Mouse (Mus musculus) ES-Bruce4 (cell line): ENCODE results near the gene Slc1a4. TPM values are rescaled to one million over a fixed set of nuclear protein-coding genes. Genes with fewer than 3 reads are reported as not detected.

ENCODE experiments used
- H3K27ac ChIP-seq: 2 replicates; pipeline ENCODE4 v1.5.1; 2012; ENCODE audit warnings: low read length, inconsistent platforms; ENCODE audit not compliant: insufficient read depth
- H3K27me3 ChIP-seq: 2 replicates; pipeline ENCODE4 v1.6.1; 2012; ENCODE audit warnings: mild to moderate bottlenecking, low read length, inconsistent platforms; ENCODE audit not compliant: control insufficient read depth, poor library complexity, insufficient read depth, severe bottlenecking
- H3K36me3 ChIP-seq: 2 replicates; pipeline ENCODE4 v1.6.1; 2012; ENCODE audit warnings: inconsistent platforms, mild to moderate bottlenecking, low read length, moderate library complexity; ENCODE audit not compliant: control insufficient read depth, poor library complexity, insufficient read depth, severe bottlenecking
- H3K4me1 ChIP-seq: one replicate; pipeline ENCODE4 v1.8.1; 2011; ENCODE audit warnings: low read length; ENCODE audit not compliant: control insufficient read depth, insufficient read depth
- H3K4me3 ChIP-seq: 2 replicates; pipeline ENCODE4 v1.5.1; 2011; ENCODE audit warnings: low read depth, mild to moderate bottlenecking, low read length
- H3K9ac ChIP-seq: 2 replicates; pipeline ENCODE4 v1.6.1; 2012; ENCODE audit warnings: low read depth, mild to moderate bottlenecking, inconsistent platforms; ENCODE audit not compliant: poor library complexity, severe bottlenecking
- H3K9me3 ChIP-seq: replicated peaks from 2 replicates; pipeline ENCODE4 v1.6.1; 2012; ENCODE audit warnings: mild to moderate bottlenecking, low read length, inconsistent platforms; ENCODE audit not compliant: control insufficient read depth, poor library complexity, insufficient read depth, severe bottlenecking
- CTCF ChIP-seq: IDR thresholded peaks from one replicate; pipeline ENCODE4 v1.8.1; 2011; ENCODE audit warnings: low read depth, low read length
- EP300 ChIP-seq: IDR thresholded peaks from 2 replicates; pipeline ENCODE4 v1.6.1; 2011; ENCODE audit warnings: low read depth, low read length; ENCODE audit not compliant: insufficient read depth
- POLR2A ChIP-seq: IDR thresholded peaks from one replicate; pipeline ENCODE4 v1.8.1; 2011; ENCODE audit warnings: low read length; ENCODE audit not compliant: insufficient read depth
- polyA plus RNA-seq: library from polyadenylated mRNA; stranded (reverse); fragments of >200 nt; gene quantifications from 2 replicates; pipeline ENCODE4 v1.2.4, GENCODE M21; 2011; ENCODE audit warnings: low read depth; ENCODE audit not compliant: missing spikeins, insufficient read depth, insufficient read length

Slc1a4 gene
- polyA plus RNA-seq, 1 experiment = 20.2 TPM

DNA sequence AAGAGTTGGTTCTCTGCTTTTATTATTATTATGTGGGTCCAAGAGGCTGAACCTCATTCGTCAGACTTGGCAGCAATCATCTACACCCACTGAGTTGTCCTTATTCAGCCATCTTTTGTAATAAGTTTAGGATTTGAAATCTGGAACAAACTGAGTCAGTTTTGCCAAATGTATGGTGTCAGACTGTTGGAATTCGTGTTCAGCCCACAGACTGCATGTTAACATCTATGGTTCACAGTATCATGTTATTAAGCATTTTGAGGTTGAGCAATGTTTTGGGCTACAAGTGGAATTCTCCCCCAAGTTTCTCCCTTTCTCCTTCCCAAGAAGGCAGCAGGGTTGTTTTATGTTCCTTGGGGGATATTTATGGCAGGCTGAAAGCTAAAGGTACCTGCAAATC lies 79.4 kb downstream of the Slc1a4 start:
- no peaks in the 10 kb centered on the region for H3K9me3 ChIP-seq
- H3K4me1 ChIP-seq = peaks cover 2% of the 10 kb centered on the region
- H3K9ac ChIP-seq = no peak overlapping the region
- TF ChIP-seq POLR2A = no peak
- TF ChIP-seq EP300 = no peak
- TF ChIP-seq CTCF = no peak
- H3K27me3 ChIP-seq = no peaks in the 10 kb centered on the region
- H3K27ac ChIP-seq = no peak overlapping the region
- no peaks in the 10 kb centered on the region for H3K36me3 ChIP-seq
- H3K4me3 ChIP-seq = no peak overlapping the region

Other genes with a start within 250 kb of the Slc1a4 start
- gene Actr2, start 219.8 kb downstream of the Slc1a4 start, polyA plus RNA-seq = 315 and 353 TPM in 2 replicates
- gene Rab1a, start 131.3 kb downstream of the Slc1a4 start, polyA plus RNA-seq = 396 and 407 TPM in 2 replicates
- 38.0 and 40.4 TPM in 2 replicates for gene Cep68, start 83.3 kb downstream of the Slc1a4 start, polyA plus RNA-seq
- 23.1 and 29.0 TPM in 2 replicates for gene Sertad2, start 210.5 kb upstream of the Slc1a4 start, polyA plus RNA-seq